Mouse (Mus musculus): ENCODE results near the gene Krtap3-2. TPM values are rescaled to one million over a fixed set of nuclear protein-coding genes. Genes with fewer than 3 reads are reported as not detected.

Gene Krtap3-2
- polyA plus RNA-seq, 1 experiment from 2014 or later = not detected

- WGBS = 49% methylated on average over 9 of the region's 9 CpGs
- no peaks in the 10 kb centered on the region for H3K27me3 ChIP-seq (ENCODE audit: control insufficient read depth, insufficient read depth, low read depth, low read length)
- H3K27ac ChIP-seq (ENCODE audit: low read length) = no peak overlapping the region
- no peaks in the 10 kb centered on the region for H3K36me3 ChIP-seq (ENCODE audit: control insufficient read depth, insufficient read depth, low read length)
- H3K9me3 ChIP-seq (replicated peaks; ENCODE audit: control insufficient read depth, low read length, poor library complexity, severe bottlenecking) = no peaks in the 10 kb centered on the region
- ATAC-seq = no peak
- no peak overlapping the region for H3K4me3 ChIP-seq (ENCODE audit: low read depth, low read length)
- no peaks in the 10 kb centered on the region for H3K4me1 ChIP-seq (ENCODE audit: control insufficient read depth, insufficient read depth, low read length)
- H3K4me2 ChIP-seq (ENCODE audit: low read length) = no peak overlapping the region
- H3K9ac ChIP-seq (ENCODE audit: low read depth, low read length) = no peak overlapping the region
Measured at GRCm38 (mm10) chr11:99539721-99540120, 16.9 kb downstream of the Krtap3-2 start.

- H3K27ac ChIP-seq (ENCODE audit: low read length) = no peak within 1 kb of the TSS
- WGBS = 91% methylated on average over 13 of the region's 13 CpGs
- H3K4me3 ChIP-seq (ENCODE audit: low read depth, low read length) = no peak within 1 kb of the TSS
- H3K9me3 ChIP-seq (replicated peaks; ENCODE audit: control insufficient read depth, low read length, poor library complexity, severe bottlenecking) = no peaks in the 10 kb centered on the region
- ATAC-seq = no peak
- no peaks in the 10 kb centered on the region for H3K27me3 ChIP-seq (ENCODE audit: control insufficient read depth, insufficient read depth, low read depth, low read length)
- H3K4me2 ChIP-seq (ENCODE audit: low read length) = no peak within 1 kb of the TSS
- H3K36me3 ChIP-seq (ENCODE audit: control insufficient read depth, insufficient read depth, low read length) = no peaks in the 10 kb centered on the region
- no peaks in the 10 kb centered on the region for H3K4me1 ChIP-seq (ENCODE audit: control insufficient read depth, insufficient read depth, low read length)
- H3K9ac ChIP-seq (ENCODE audit: low read depth, low read length) = no peak within 1 kb of the TSS
Measured at GRCm38 (mm10) chr11:99521288-99521860, 35.3 kb downstream of the Krtap3-2 start, which contains the start of gene Krt39. TSS of gene Krt39 (minus strand) at chr11:99521338.

GRCm38 (mm10) chr11:99514098-99514497, 42.6 kb downstream of the Krtap3-2 start:
- WGBS = 92% methylated on average over 8 of the region's 8 CpGs
- no peaks in the 10 kb centered on the region for H3K36me3 ChIP-seq (ENCODE audit: control insufficient read depth, insufficient read depth, low read length)

More at GRCm38 (mm10) chr11:99514098-99514497, 42.6 kb downstream of the Krtap3-2 start:
- H3K4me1 ChIP-seq (ENCODE audit: control insufficient read depth, insufficient read depth, low read length) = no peaks in the 10 kb centered on the region
- H3K4me3 ChIP-seq (ENCODE audit: low read depth, low read length) = no peak overlapping the region
- no peak overlapping the region for H3K27ac ChIP-seq (ENCODE audit: low read length)
- ATAC-seq = no peak
- H3K9me3 ChIP-seq (replicated peaks; ENCODE audit: control insufficient read depth, low read length, poor library complexity, severe bottlenecking) = no peaks in the 10 kb centered on the region
- no peak overlapping the region for H3K9ac ChIP-seq (ENCODE audit: low read depth, low read length)
- no peaks in the 10 kb centered on the region for H3K27me3 ChIP-seq (ENCODE audit: control insufficient read depth, insufficient read depth, low read depth, low read length)
- no peak overlapping the region for H3K4me2 ChIP-seq (ENCODE audit: low read length)

Other genes with a start within 250 kb of the Krtap3-2 start
- 0.14 and 0.29 TPM in 2 replicates for gene Krt25, start 233.9 kb downstream of the Krtap3-2 start, polyA plus RNA-seq (2015; fragmentation: Nextera tagmentation; extraction: Ambion mirVana)
- gene Krt26, start 218.9 kb downstream of the Krtap3-2 start, polyA plus RNA-seq (2015; fragmentation: Nextera tagmentation; extraction: Ambion mirVana) = 0.19 TPM in 2 replicates
- not detected in 2 replicates for gene Krt27, start 205.7 kb downstream of the Krtap3-2 start, polyA plus RNA-seq (2015; fragmentation: Nextera tagmentation; extraction: Ambion mirVana)
- gene Krt28, start 181.9 kb downstream of the Krtap3-2 start, polyA plus RNA-seq (2015; fragmentation: Nextera tagmentation; extraction: Ambion mirVana) = 0.29 and 0.46 TPM in 2 replicates
- gene Krt10, start 167.5 kb downstream of the Krtap3-2 start, polyA plus RNA-seq (2015; fragmentation: Nextera tagmentation; extraction: Ambion mirVana) = 28.9 and 29.8 TPM in 2 replicates
- 0.14 TPM in 1 of 2 replicates, not detected in the other for gene Krt12, start 134.6 kb downstream of the Krtap3-2 start, polyA plus RNA-seq (2015; fragmentation: Nextera tagmentation; extraction: Ambion mirVana)
- gene Krt20, start 118.7 kb downstream of the Krtap3-2 start, polyA plus RNA-seq (2015; fragmentation: Nextera tagmentation; extraction: Ambion mirVana) = 0.21 and 0.34 TPM in 2 replicates
- gene Krt23, start 63.7 kb downstream of the Krtap3-2 start, polyA plus RNA-seq (2015; fragmentation: Nextera tagmentation; extraction: Ambion mirVana) = 0.11 TPM in 1 of 2 replicates, not detected in the other
- gene Krt39, start 35.5 kb downstream of the Krtap3-2 start, polyA plus RNA-seq (2015; fragmentation: Nextera tagmentation; extraction: Ambion mirVana) = not detected in 2 replicates
- gene Krt40, start 13.7 kb downstream of the Krtap3-2 start, polyA plus RNA-seq (2015; fragmentation: Nextera tagmentation; extraction: Ambion mirVana) = not detected in 2 replicates
- gene Krtap3-3, start 6.0 kb downstream of the Krtap3-2 start, polyA plus RNA-seq (2015; fragmentation: Nextera tagmentation; extraction: Ambion mirVana) = not detected in 2 replicates
- not detected in 2 replicates for gene Gm11939, start 2.6 kb upstream of the Krtap3-2 start, polyA plus RNA-seq (2015; fragmentation: Nextera tagmentation; extraction: Ambion mirVana)
- not detected in 2 replicates for gene Krtap3-1, start 9.8 kb upstream of the Krtap3-2 start, polyA plus RNA-seq (2015; fragmentation: Nextera tagmentation; extraction: Ambion mirVana)
- gene Krtap1-5, start 24.2 kb upstream of the Krtap3-2 start, polyA plus RNA-seq (2015; fragmentation: Nextera tagmentation; extraction: Ambion mirVana) = not detected in 2 replicates
- not detected in 2 replicates for gene Krtap1-4, start 26.8 kb upstream of the Krtap3-2 start, polyA plus RNA-seq (2015; fragmentation: Nextera tagmentation; extraction: Ambion mirVana)
- not detected in 2 replicates for gene Krtap1-3, start 34.5 kb upstream of the Krtap3-2 start, polyA plus RNA-seq (2015; fragmentation: Nextera tagmentation; extraction: Ambion mirVana)
- gene Krtap9-3, start 41.3 kb upstream of the Krtap3-2 start, polyA plus RNA-seq (2015; fragmentation: Nextera tagmentation; extraction: Ambion mirVana) = not detected in 2 replicates
- gene Gm11938, start 46.5 kb upstream of the Krtap3-2 start, polyA plus RNA-seq (2015; fragmentation: Nextera tagmentation; extraction: Ambion mirVana) = not detected in 2 replicates
- not detected in 2 replicates for gene Gm11937, start 53.3 kb upstream of the Krtap3-2 start, polyA plus RNA-seq (2015; fragmentation: Nextera tagmentation; extraction: Ambion mirVana)
- gene Krtap2-4, start 58.0 kb upstream of the Krtap3-2 start, polyA plus RNA-seq (2015; fragmentation: Nextera tagmentation; extraction: Ambion mirVana) = not detected in 2 replicates
- not detected in 2 replicates for gene Gm11562, start 63.6 kb upstream of the Krtap3-2 start, polyA plus RNA-seq (2015; fragmentation: Nextera tagmentation; extraction: Ambion mirVana)
- not detected in 2 replicates for gene Krtap4-1, start 71.4 kb upstream of the Krtap3-2 start, polyA plus RNA-seq (2015; fragmentation: Nextera tagmentation; extraction: Ambion mirVana)
- 0.25 TPM in 1 of 2 replicates, not detected in the other for gene Krtap4-2, start 78.2 kb upstream of the Krtap3-2 start, polyA plus RNA-seq (2015; fragmentation: Nextera tagmentation; extraction: Ambion mirVana)
- gene Krtap4-7, start 87.2 kb upstream of the Krtap3-2 start, polyA plus RNA-seq (2015; fragmentation: Nextera tagmentation; extraction: Ambion mirVana) = not detected in 2 replicates
- not detected in 2 replicates for gene Gm11555, start 93.4 kb upstream of the Krtap3-2 start, polyA plus RNA-seq (2015; fragmentation: Nextera tagmentation; extraction: Ambion mirVana)
- gene Gm11563, start 102.1 kb upstream of the Krtap3-2 start, polyA plus RNA-seq (2015; fragmentation: Nextera tagmentation; extraction: Ambion mirVana) = not detected in 2 replicates
- gene Krtap4-6, start 109.1 kb upstream of the Krtap3-2 start, polyA plus RNA-seq (2015; fragmentation: Nextera tagmentation; extraction: Ambion mirVana) = not detected in 2 replicates
- not detected in 2 replicates for gene Gm14190, start 133.9 kb upstream of the Krtap3-2 start, polyA plus RNA-seq (2015; fragmentation: Nextera tagmentation; extraction: Ambion mirVana)
- gene Gm14180, start 177.4 kb upstream of the Krtap3-2 start, polyA plus RNA-seq (2015; fragmentation: Nextera tagmentation; extraction: Ambion mirVana) = not detected in 2 replicates
- not detected in 2 replicates for gene Gm11595, start 216.1 kb upstream of the Krtap3-2 start, polyA plus RNA-seq (2015; fragmentation: Nextera tagmentation; extraction: Ambion mirVana)
- gene Krtap4-8, start 223.9 kb upstream of the Krtap3-2 start, polyA plus RNA-seq (2015; fragmentation: Nextera tagmentation; extraction: Ambion mirVana) = not detected in 2 replicates
- not detected in 2 replicates for gene Krtap4-9, start 228.3 kb upstream of the Krtap3-2 start, polyA plus RNA-seq (2015; fragmentation: Nextera tagmentation; extraction: Ambion mirVana)
- not detected in 2 replicates for gene Gm11596, start 236.6 kb upstream of the Krtap3-2 start, polyA plus RNA-seq (2015; fragmentation: Nextera tagmentation; extraction: Ambion mirVana)
- gene Gm11569, start 242.1 kb upstream of the Krtap3-2 start, polyA plus RNA-seq (2015; fragmentation: Nextera tagmentation; extraction: Ambion mirVana) = not detected in 2 replicates
- not detected in 2 replicates for gene Gm11554, start 247.6 kb upstream of the Krtap3-2 start, polyA plus RNA-seq (2015; fragmentation: Nextera tagmentation; extraction: Ambion mirVana)